Mouse (Mus musculus) liver, embryonic 16.5 days (tissue): Measurements from ENCODE around the gene Gps1. TPM values are rescaled to one million over a fixed set of nuclear protein-coding genes. Genes with fewer than 3 reads are reported as not detected.
"Not testable (repeated sequence)": the region's sequence is repeated elsewhere in the genome, so short reads cannot be mapped to it uniquely, and the experiment has no call there.

ENCODE experiments used
- ATAC-seq: fragments of 200-750 bp; cut with Nextera tagmentation; 2 replicates; pipeline ENCODE4 v1.8.0; 2017; ENCODE audit warnings: low read depth, mild to moderate bottlenecking, moderate number of reproducible peaks, moderate library complexity
- H3K27ac ChIP-seq: fragments of 300-500 bp; sonication (generic); 2 replicates; pipeline ENCODE4 v1.5.1; 2014; ENCODE audit warnings: mild to moderate bottlenecking, low read length
- H3K27me3 ChIP-seq: fragments of 300-500 bp; sonication (generic); 2 replicates; pipeline ENCODE4 v1.6.1; 2014; ENCODE audit warnings: low read depth, low read length, mixed read lengths; ENCODE audit not compliant: control insufficient read depth, insufficient read depth
- H3K36me3 ChIP-seq: fragments of 300-500 bp; sonication (generic); 2 replicates; pipeline ENCODE4 v1.6.1; 2014; ENCODE audit warnings: mild to moderate bottlenecking; ENCODE audit not compliant: control insufficient read depth, insufficient read depth
- H3K4me1 ChIP-seq: fragments of 300-500 bp; sonication (generic); 2 replicates; pipeline ENCODE4 v1.6.1; 2014; ENCODE audit warnings: low read depth, low read length, mixed read lengths; ENCODE audit not compliant: control insufficient read depth
- H3K4me2 ChIP-seq: fragments of 300-500 bp; sonication (generic); 2 replicates; pipeline ENCODE4 v1.6.1; 2014; ENCODE audit warnings: low read depth, low read length, mixed read lengths
- H3K4me3 ChIP-seq: fragments of 300-500 bp; sonication (generic); 2 replicates; pipeline ENCODE4 v1.5.1; 2014; ENCODE audit warnings: low read depth, mild to moderate bottlenecking, low read length
- H3K9ac ChIP-seq: fragments of 300-500 bp; sonication (generic); 2 replicates; pipeline ENCODE4 v1.6.1; 2014; ENCODE audit warnings: low read depth, low read length
- H3K9me3 ChIP-seq: fragments of 300-500 bp; sonication (generic); replicated peaks from 2 replicates; pipeline ENCODE4 v1.6.1; 2016; ENCODE audit warnings: low read length; ENCODE audit not compliant: control insufficient read depth
- WGBS: fragments of 180-500 bp; shearing (Covaris S2); extraction: QIAGEN DNeasy Blood & Tissue Kit; methylation state at CpG from one replicate; pipeline ENCODE4 v1.1.7; 2014; ENCODE audit not compliant: insufficient replicate concordance; 5-methylcytosine and 5-hydroxymethylcytosine counted together
- polyA plus RNA-seq: library from polyadenylated mRNA; unstranded; fragments of >200 nt; fragmentation: Nextera tagmentation; extraction: Ambion mirVana; gene quantifications from 2 replicates; pipeline ENCODE4 v1.2.1, GENCODE M21; 2015

Gene Gps1
- polyA plus RNA-seq, 1 experiment from 2014 or later: 61.6 TPM

DNA sequence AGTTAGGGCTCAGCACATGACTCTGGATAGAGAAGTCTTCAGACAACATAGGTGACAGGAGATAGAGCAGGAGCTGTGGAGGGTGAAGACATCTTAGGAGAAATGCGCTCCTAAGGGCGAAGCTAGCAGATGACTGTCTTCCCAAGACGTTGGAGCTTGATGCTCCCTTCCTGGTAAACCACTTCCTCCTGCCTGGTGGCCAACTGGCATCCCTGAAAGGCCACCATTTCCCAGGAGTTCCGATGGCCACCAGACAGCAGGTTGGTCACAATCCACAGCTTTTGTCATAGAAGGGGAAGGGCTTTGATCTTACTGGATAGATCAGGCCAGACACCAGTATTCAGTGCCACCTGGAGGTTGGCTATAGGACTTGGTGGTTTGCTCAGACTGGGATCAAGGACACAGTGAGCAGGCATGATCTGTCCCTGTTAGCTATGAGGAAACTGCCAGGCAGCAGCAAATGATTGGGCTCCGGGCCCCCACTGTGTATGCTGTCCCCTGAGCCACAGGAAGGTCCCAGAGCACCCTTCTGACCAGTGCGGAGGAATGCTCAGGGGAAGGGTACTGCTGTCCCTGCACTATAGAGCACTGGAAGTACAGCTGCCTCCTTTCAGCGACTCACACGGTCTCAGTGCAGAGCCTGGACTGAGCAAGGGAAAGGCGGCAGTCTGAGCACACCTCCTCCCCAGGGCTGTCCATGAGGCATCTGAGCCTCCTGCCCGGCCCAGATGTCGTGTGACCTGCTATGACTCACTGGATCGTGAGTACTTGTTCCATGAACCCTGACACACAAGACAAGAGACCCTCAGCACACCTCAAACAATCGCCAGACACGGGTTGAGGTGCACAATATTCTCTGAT, 22.0 kb upstream of the Gps1 start:
- no peaks in the 10 kb centered on the region for H3K36me3 ChIP-seq
- H3K4me2 ChIP-seq: no peak overlapping the region
- no peaks in the 10 kb centered on the region for H3K4me1 ChIP-seq
- no peak for ATAC-seq
- peaks cover 8% of the 10 kb centered on the region for H3K27me3 ChIP-seq
- no peak overlapping the region for H3K9ac ChIP-seq
- no peak overlapping the region for H3K4me3 ChIP-seq
- WGBS: 56% methylated on average over 14 of the region's 14 CpGs
- no peak overlapping the region for H3K27ac ChIP-seq
- H3K9me3 ChIP-seq: no peaks in the 10 kb centered on the region

DNA sequence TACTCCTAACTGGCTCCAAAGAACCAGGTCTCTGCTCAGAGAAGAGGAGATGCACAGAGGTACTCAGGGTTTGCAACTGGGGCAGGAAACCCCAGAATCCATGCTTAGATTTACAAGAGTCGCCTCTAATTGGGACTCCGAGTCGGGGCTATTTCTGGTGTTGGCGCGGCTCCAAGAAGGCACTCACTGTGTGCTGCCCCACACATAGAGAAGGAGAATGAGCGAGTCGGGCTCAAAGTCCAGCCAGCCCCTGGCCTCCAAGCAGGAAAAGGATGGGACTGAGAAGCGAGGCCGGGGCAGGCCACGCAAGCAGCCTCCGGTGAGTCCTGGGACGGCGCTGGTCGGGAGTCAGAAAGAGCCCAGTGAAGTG, 21.4 kb upstream of the Gps1 start, which contains the start of gene Hmga1b:
Hmga1b (plus strand) TSS at position 123 of the 370 bp plus-strand sequence.
- WGBS: 18% methylated on average over 13 of the region's 14 CpGs
- H3K4me3 ChIP-seq, H3K4me2 ChIP-seq, H3K27ac ChIP-seq, H3K36me3 ChIP-seq, H3K9me3 ChIP-seq, H3K9ac ChIP-seq, H3K27me3 ChIP-seq, H3K4me1 ChIP-seq, ATAC-seq: not testable (repeated sequence)

DNA sequence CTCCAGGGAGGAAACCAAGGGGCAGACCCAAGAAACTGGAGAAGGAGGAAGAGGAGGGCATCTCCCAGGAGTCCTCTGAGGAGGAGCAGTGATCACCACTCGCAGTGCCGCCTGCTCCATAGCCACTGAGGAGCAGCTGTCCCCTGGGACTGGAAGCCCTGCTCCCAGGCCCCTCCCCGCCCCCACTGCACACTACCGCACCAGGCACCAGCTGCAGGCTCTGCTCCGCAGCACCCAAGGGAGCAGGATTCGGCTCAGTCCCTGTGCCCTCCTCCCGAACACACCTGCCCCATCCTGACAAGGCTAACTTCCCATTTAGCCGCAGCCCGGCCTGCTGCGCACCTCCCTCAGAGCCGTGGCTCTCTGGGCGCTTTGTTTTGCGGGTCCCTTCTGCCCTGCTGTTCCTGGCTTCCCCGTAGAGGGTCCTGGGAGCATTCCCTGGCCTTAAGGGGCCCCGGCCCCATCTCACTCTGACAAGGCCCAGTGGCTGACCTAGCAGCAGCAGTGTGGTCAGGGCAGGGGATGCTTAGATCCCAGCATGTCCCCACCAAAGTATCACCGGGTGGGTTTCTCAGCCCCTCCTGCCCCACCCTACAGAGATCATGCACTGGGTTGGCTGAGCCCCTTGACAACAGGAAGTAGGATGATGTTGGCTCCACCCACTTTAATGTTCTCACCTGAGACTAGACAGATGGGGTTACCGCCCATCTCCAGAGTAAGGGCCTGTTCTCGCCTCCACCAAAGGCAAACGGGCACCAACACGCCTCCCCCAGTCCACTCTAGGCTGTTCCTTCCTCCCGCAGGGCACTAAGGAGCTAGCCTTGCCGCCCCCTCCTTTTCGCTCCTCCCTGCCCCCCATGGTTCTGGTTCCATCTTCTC, 20.7 kb upstream of the Gps1 start:
- H3K27me3 ChIP-seq, H3K4me1 ChIP-seq, ATAC-seq, H3K27ac ChIP-seq, H3K4me3 ChIP-seq, H3K9me3 ChIP-seq, H3K4me2 ChIP-seq, H3K9ac ChIP-seq, H3K36me3 ChIP-seq: not testable (repeated sequence)
- WGBS: 0% methylated on average over 4 of the region's 23 CpGs

DNA sequence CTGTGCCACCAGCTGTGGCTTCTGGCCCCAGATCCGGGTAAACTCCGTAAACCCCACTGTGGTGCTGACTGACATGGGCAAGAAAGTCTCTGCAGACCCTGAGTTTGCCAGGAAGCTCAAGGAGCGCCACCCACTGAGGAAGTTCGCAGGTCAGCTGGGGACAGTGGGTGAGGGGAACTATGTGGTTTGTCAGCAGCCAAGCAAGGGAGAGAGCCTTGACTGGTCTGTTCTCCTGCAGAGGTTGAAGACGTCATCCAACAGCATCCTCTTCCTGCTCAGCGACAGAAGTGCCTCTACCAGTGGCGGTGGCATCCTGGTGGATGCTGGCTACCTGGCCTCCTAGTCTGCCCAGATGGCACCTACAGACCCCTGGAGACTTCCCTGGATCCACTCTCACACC, 17.0 kb upstream of the Gps1 start:
- not testable (repeated sequence) for H3K4me2 ChIP-seq, H3K36me3 ChIP-seq, H3K27ac ChIP-seq, ATAC-seq, H3K4me1 ChIP-seq, H3K9ac ChIP-seq, H3K4me3 ChIP-seq, H3K9me3 ChIP-seq, H3K27me3 ChIP-seq
- 15% methylated on average over 4 of the region's 7 CpGs for WGBS

DNA sequence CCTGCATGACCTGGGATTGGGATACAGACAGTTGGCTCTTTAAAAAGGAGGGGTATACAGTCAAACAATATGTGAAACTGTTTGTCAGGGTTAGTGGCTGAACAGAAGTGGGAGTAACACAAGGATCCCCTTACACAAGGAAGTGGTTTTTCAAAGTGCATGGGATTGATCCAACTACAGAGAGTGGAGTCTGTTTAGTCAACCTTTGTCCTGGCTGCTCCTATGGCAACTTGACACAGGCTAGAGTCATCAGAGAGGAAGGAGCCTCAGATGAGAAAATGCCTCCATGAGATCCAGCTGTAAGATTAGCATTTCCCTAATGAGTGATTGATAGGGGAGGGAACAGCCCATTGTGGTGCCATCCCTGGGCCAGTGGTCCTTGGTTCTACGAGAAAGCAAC, 15.9 kb upstream of the Gps1 start:
- H3K27ac ChIP-seq: no peak overlapping the region
- H3K9ac ChIP-seq: no peak overlapping the region
- no peaks in the 10 kb centered on the region for H3K27me3 ChIP-seq
- H3K9me3 ChIP-seq: no peaks in the 10 kb centered on the region
- H3K4me1 ChIP-seq: 0 out of 2 replicates have a peak, but pooled peaks cover 2% of the 10 kb centered on the region
- no peak for ATAC-seq
- H3K36me3 ChIP-seq: no peaks in the 10 kb centered on the region
- H3K4me3 ChIP-seq: no peak overlapping the region
- no peak overlapping the region for H3K4me2 ChIP-seq
- WGBS: 53% methylated on average over 1 of the region's 1 CpGs

DNA sequence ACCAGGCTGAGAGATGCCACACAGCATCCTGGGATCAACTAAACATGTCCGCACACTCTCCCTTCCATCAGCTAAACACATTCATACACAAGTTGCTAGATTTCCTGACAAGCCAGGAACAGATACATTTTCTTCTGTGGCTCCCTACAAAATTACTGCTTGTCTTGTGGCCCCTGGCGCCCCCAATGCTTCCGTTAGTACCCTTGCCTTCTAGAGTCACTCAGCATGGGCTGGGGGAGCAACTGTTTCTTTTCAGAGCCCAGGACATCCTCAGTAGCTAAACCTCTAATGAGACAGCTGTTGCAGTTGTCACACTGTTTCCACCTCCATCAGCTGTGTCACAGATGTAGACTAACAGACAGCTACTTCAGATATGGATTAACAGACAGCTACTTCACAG, 11.3 kb upstream of the Gps1 start:
- Histone ChIP-seq H3K36me3 (no peaks in the 10 kb centered on the region), H3K4me3 (no peak overlapping the region), H3K9ac (no peak overlapping the region), H3K4me1 (0 out of 2 replicates have a peak, but pooled peaks cover 2% of the 10 kb centered on the region), H3K27me3 (no peaks in the 10 kb centered on the region), H3K9me3 (no peaks in the 10 kb centered on the region), H3K27ac (no peak overlapping the region), H3K4me2 (no peak overlapping the region)
- no peak for ATAC-seq
- WGBS: 65% methylated on average over 3 of the region's 3 CpGs

DNA sequence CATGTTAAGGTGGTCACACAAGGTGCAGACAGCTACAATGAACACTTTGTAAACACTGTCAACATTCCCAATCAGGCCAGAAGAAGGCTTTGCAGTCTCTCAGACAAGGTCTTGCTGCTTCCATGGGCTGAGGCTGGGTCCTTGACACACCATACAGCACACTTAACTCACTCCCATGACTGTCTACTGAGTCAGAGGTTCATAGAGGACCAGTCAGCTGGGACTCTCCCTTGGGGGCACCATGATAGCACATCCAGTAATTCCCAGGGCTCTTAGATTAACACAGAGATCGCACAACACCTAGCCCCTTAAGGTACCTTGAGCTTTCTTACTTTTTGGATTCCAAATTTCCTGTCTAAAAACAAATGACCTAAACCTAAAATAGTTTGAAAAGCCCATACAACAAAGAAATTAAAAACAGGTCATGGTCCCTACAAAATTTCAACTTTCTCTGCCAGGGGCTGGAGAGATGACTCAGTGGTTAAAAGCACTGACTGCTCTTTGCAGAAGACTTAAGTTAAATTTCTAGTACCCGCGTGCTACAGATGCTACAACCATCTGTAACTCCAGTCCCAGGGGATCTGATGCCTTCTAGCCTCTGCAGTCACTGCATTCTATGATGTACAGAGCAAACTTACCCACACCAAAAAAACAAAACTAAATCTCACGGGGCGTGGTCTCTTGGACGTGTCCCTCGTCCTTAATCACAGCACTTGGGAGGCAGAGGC, 10.4 kb upstream of the Gps1 start:
- no peak for ATAC-seq

DNA sequence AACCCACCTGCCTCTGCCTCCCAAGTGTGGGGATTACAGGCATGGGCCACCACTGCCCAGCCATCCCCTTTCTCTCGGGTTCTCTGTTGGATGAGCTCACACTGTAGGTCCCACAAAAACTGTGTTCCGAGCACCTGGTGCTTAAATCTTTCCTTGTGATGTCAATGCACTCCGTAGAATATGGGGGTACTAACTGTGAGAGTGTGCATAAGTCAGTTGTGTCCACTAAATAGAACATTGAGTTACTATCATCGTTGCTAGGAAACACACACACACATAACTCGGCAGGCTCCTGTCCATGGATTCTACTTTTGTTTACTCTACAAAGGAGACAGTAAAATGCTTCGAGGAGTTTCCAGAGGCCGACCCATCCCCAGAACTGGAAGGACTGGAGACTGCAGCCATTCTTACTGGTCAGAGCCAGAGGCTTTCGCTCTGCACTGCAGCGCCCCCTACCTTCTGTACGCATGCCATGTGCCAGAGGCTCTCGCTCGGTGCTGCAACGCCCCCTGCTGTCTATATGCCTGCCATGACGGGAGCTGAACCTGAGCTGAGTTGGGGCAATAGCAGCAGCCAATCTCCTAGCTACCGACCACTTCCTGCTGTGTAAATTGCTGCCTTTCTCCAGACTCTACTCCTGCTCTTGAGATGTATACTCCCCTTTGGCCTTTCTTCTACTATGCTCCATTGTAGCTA, 8.2 kb upstream of the Gps1 start:
- H3K4me1 ChIP-seq: no peaks in the 10 kb centered on the region
- no peak overlapping the region for H3K4me2 ChIP-seq
- H3K36me3 ChIP-seq: no peaks in the 10 kb centered on the region
- peak; percentile 79 for ATAC-seq
- 20% methylated on average over 15 of the region's 15 CpGs for WGBS
- no peak overlapping the region for H3K9ac ChIP-seq
- H3K4me3 ChIP-seq: no peak overlapping the region
- H3K27ac ChIP-seq: no peak overlapping the region
- no peaks in the 10 kb centered on the region for H3K9me3 ChIP-seq
- H3K27me3 ChIP-seq: no peaks in the 10 kb centered on the region

More for the DNA sequence above, 10.4 kb upstream of the Gps1 start:
- no peak overlapping the region for H3K4me2 ChIP-seq
- no peaks in the 10 kb centered on the region for H3K36me3 ChIP-seq
- no peak overlapping the region for H3K4me3 ChIP-seq
- no peak overlapping the region for H3K27ac ChIP-seq
- no peaks in the 10 kb centered on the region for H3K4me1 ChIP-seq
- no peaks in the 10 kb centered on the region for H3K27me3 ChIP-seq
- H3K9ac ChIP-seq: no peak overlapping the region
- WGBS: 69% methylated on average over 7 of the region's 7 CpGs
- no peaks in the 10 kb centered on the region for H3K9me3 ChIP-seq
